Mouse (Mus musculus) retina, postnatal 7 days (tissue): ENCODE measurements around the gene Nisch.

ENCODE experiments used
- DNase-seq: peaks from one replicate; pipeline ENCODE4 v3.0.0-alpha.2; 2012; ENCODE audit warnings: low read depth, low spot score

Nisch gene

GRCm38 (mm10) chr14:31161638-31162037 lies 55.1 kb downstream of the Nisch start:
- no peak for DNase-seq

- no peak for DNase-seq
Observed at GRCm38 (mm10) chr14:31161191-31161590, 55.6 kb downstream of the Nisch start.

DNA sequence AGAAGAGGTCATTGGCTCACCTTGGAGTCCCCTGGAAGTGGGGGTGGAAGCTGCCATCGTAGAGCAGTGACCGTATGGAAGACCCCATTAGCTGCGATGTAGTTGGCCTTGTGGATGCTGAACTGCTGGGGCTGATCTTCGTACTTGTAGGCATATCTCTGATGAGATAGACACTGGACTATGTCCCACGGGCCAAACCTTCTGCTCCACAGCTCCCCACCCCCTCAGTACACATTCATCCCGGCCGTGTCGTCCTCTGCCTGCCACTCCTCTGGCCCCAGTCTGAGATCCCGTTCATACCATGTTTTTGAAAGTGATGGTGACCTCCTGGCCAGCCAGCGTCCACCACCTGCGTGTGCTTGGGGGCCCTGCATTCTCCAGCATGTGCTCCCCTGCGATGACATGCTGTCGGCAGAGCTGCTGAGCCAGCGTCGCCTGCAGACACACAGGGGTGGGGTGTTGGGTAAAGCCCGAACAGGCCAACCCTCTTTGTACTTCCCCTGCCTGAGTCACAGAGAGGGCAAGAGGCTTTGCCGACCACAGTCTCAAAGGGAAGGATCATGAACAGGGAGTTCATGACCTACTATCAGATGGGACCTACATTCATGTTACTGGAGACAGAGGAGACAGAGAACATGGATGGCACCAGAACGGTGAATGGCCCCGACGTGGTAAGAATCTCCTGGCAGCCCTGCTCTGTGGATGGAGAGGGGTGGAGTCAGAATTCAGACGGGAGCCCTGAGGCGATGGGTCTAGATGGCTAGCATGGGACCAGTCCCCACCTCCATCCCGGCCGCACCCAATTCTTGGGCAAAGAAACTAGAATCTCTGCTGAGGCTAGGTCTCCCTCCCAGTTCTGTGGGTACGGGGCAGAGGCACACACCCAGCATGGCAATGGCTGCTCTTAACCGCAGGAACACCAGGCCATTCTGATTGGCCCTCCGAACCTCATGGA lies 56.3 kb downstream of the Nisch start:
- no peak for DNase-seq

DNA sequence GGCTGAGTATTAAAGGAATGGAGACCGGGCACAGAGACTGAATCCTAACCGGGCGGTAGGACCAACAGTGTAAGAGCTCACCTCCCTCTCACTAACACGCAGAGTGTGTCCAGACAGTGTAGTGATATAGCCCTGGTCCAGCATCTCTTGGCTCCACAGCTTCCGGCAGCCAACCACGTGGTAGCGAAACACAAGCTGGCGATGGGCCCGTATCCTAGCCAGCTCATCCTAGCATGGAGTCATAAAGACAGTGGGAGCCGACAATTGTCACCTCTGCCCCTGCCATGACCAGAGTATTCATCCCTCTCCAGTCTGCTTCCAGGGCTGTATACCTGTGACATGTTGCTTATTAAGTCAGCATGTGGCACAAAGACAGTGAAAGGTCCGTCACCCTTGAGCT lies 71.1 kb downstream of the Nisch start:
- no peak for DNase-seq

- no peak for DNase-seq
Observed at GRCm38 (mm10) chr14:31141011-31141410, 75.7 kb downstream of the Nisch start.

- no peak for DNase-seq
Observed at GRCm38 (mm10) chr14:31140141-31140540, 76.6 kb downstream of the Nisch start.

- no peak for DNase-seq
Observed at GRCm38 (mm10) chr14:31139666-31140065, 77.1 kb downstream of the Nisch start.

DNA sequence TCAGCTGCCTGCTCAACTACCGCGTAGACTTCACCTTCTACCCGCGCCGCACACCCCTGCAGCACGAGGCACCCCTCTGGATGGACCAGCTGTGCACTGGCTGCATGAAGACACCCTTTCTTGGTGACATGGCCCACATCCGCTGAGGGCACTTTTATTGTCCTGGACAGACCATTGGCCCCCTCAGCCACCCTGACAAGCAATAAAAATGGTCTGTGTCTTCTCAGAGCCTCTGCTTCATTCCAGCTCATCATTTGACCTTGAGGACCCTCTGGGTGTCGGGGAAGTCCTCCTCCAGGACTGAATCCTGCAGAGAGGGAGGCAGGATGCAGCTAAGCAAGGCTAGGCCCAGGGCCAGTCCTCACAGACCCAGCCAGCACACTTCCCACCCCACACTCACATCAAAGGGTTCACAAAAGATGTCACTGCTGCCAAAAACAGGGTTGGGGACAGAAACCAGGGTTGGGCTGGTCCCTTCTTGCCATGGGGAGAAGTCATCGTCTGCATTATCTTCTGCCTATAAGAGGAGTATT lies 77.8 kb downstream of the Nisch start:
- DNase-seq, result no peak

- no peak for DNase-seq
Observed at GRCm38 (mm10) chr14:31138219-31138896, 78.4 kb downstream of the Nisch start.

DNA sequence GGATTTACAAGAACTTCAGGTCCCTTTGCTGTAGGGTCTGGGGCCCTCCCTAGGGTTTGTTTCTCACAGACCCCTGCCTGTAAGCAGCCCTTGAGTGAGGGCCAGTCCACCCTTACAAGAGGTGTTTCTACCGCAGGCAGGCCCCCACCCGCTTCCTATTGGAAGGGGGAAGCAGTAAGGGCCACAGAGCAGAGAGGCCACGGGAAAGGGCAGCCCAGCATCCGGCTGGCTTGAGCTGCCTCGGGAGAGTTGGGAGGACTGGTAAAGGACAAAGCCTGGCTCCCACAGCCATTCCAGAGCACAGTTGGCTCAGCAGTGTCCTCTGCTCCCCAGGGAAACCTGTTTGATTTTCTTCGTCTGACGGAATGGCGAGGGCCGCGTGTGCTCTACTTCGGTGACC lies 79.0 kb downstream of the Nisch start:
- DNase-seq, result no peak

- no peak for DNase-seq
Observed at GRCm38 (mm10) chr14:31137281-31137595, 79.5 kb downstream of the Nisch start.

DNA sequence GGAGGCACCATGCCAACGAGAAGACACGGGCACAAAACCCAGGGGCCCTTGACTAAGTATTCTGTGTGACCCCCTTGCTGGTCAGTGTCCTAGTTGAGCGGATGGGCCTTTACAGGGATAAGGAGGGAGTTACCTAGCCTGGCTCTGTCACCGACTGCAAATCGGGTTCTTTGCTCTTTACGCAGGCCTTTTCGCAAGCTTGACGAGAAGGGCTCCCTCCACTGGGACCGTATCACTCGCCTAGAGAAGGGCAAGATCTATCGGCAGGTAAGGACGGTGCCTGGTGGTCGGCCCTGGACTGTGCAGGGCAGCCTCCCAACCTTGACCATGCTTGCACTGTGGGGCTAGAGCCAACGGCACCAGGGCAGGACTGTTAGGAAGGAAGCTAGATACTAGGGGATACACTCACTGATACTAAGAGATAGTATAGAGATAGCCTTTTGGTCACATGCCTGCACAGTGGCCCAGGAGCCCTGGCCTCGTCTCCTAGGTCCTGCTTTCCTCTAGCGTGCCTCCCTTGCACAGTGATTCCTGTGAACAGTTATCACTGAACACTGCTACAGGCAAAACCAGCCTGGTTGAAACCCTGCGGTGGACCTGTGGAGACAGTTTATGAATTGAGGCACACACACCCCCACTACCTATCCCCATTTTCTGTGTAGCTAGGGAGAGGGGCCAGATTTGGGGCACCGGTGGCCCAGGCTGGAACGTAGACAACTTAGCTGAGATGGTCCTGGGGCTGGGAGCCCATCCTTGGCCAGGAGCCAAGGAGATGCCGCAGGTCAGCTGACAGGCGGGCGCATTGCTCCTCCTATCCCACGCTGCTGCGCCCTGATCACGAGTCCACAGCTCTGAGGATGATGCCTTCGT lies 80.1 kb downstream of the Nisch start:
- DNase-seq, result no peak

- no peak for DNase-seq
Observed at GRCm38 (mm10) chr14:31135495-31136410, 81.0 kb downstream of the Nisch start.

- DNase-seq, result no peak
Observed at GRCm38 (mm10) chr14:31134015-31135000, 82.4 kb downstream of the Nisch start.

DNA sequence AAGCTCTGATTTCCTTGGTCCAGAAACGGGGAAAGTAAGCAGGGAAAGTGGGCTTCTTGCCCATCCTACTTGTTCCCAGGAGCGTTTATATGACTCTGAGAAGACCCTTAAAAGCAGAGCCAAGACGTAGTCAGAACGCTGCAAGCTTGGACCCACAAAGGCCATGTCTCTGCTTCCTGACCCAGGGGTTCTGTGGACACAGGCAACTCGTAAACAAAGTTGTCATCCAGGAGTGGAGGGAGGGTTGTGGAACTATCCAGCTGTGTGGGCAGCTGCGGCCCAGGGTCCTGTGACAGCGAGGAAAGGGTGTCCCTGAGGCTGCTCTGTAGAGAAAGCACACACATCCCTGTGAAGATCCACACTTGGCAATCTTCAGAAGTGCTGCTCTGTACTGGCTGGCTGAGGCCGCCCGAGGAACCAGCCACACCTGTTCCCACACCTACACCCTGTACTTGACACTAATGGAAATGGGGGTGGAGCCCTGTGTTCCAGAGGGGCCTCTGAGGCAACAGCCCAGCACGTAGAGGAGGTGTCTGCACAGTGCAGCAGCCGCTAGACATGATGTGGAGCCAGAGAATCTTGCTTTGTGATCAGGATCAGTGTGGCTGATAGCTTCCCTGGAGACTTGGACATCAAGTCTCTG lies 83.6 kb downstream of the Nisch start:
- DNase-seq, result no peak

DNA sequence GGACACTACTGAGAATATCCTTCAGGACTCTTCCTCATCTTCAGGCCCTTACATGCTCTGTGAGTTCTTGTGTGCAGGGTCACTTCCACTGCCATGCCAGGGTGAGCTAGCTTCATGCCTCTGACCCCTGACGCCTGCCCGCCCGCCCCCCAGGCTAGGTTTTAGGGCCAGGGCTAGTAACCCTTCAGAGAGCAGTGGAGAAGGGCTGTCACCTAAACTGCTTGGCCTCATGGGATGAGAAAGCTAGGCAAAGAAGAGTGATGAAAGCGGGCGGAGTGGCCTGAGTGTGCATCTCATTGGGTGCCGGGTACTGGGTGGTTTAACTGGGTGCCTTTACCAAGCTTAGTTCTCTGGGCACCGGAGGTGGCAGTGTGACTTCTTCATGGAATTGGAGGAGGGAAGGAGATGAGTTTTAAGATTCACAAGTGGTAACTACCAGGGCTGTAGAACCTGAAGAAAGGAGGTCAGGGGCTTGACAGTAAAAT lies 84.2 kb downstream of the Nisch start:
- no peak for DNase-seq

DNA sequence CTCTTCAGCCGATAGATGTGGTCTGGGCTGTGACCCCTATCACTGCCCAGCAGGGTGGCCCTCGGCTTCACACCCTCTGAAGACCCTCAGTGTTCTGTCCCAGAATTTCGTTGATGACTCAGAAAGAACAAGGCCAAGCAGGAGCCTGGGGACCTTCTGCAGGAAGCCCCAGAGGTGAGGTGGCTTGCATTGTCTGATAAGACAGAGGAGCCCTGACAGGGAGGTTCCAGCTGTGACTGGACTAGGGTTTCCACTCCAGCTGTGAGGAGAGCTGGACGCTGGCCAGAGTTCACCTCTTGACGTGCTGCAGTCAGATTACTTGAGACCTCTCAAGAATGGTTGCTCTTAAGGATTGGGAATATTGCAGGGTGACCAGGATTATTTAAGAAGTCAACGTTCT lies 84.7 kb downstream of the Nisch start:
- DNase-seq, result no peak

GRCm38 (mm10) chr14:31131272-31131821 lies 85.4 kb downstream of the Nisch start:
- DNase-seq, result no peak
